Mouse (Mus musculus): ENCODE results near the gene Prkn. TPM values are rescaled to one million over a fixed set of nuclear protein-coding genes. Genes with fewer than 3 reads are reported as not detected.
A peak's percentile ranks its signal among the peaks of the same experiment; 100 is the strongest.

Gene Prkn
- total RNA-seq, 2 experiments from 2014 or later: 7.0 to 10.9 TPM

- DNase-seq: no peak
- intact Hi-C loops (cut with DNase I): no loop called here
Observed at GRCm38 (mm10) chr17:11931641-11932040, 1091.5 kb downstream of the Prkn start.

- intact Hi-C loops (cut with DNase I): no loop called here
- DNase-seq: no peak
Observed at GRCm38 (mm10) chr17:11933737-11934136, 1093.6 kb downstream of the Prkn start.

- intact Hi-C loops (cut with DNase I): no loop called here
- no peak for DNase-seq
Observed at GRCm38 (mm10) chr17:11947436-11947835, 1107.3 kb downstream of the Prkn start.

- intact Hi-C loops (cut with DNase I): no loop called here
Observed at GRCm38 (mm10) chr17:11949551-11950197, 1109.5 kb downstream of the Prkn start.

GRCm38 (mm10) chr17:11950198-11950594 lies 1110.0 kb downstream of the Prkn start:
- intact Hi-C loops (cut with DNase I): no loop called here
- no peak for DNase-seq

More at GRCm38 (mm10) chr17:11949551-11950197, 1109.5 kb downstream of the Prkn start:
- DNase-seq: no peak

GRCm38 (mm10) chr17:11955317-11955716 lies 1115.1 kb downstream of the Prkn start:
- no peak for DNase-seq
- intact Hi-C loops (cut with DNase I): no loop called here

- intact Hi-C loops (cut with DNase I): no loop called here
- no peak for DNase-seq
Observed at GRCm38 (mm10) chr17:11960492-11960891, 1120.3 kb downstream of the Prkn start.

- intact Hi-C loops (cut with DNase I): no loop called here
- DNase-seq: no peak
Observed at GRCm38 (mm10) chr17:11962808-11963207, 1122.6 kb downstream of the Prkn start.

- no peak for DNase-seq
- intact Hi-C loops (cut with DNase I): loop anchor here (10.0 kb wide), 1 partner anchor 1435 kb away; no protein-coding TSS in a partner anchor
Observed at GRCm38 (mm10) chr17:11970160-11970559, 1130.0 kb downstream of the Prkn start.

- no peak for DNase-seq
- intact Hi-C loops (cut with DNase I): loop anchor here (10.0 kb wide), 1 partner anchor 1438 kb away; no protein-coding TSS in a partner anchor
Observed at GRCm38 (mm10) chr17:11972550-11972949, 1132.4 kb downstream of the Prkn start.

- intact Hi-C loops (cut with DNase I): loop anchor here (10.0 kb wide), 1 partner anchor 1438 kb away; no protein-coding TSS in a partner anchor
- no peak for DNase-seq
Observed at GRCm38 (mm10) chr17:11972969-11973787, 1133.0 kb downstream of the Prkn start.

GRCm38 (mm10) chr17:11975062-11975607 lies 1135.0 kb downstream of the Prkn start:
- intact Hi-C loops (cut with DNase I): loop anchor here (10.0 kb wide), 1 partner anchor 1440 kb away; no protein-coding TSS in a partner anchor
- DNase-seq: peak; percentile 71 to 74

- intact Hi-C loops (cut with DNase I): loop anchor here (10.0 kb wide), 1 partner anchor 1444 kb away; no protein-coding TSS in a partner anchor
- DNase-seq: no peak
Observed at GRCm38 (mm10) chr17:11978260-11978821, 1138.2 kb downstream of the Prkn start.

GRCm38 (mm10) chr17:11981666-11982065 lies 1141.5 kb downstream of the Prkn start:
- no peak for DNase-seq
- intact Hi-C loops (cut with DNase I): no loop called here

- peak in 1 of 2 experiments; percentile 22 for DNase-seq
- intact Hi-C loops (cut with DNase I): no loop called here
Observed at GRCm38 (mm10) chr17:11988110-11988837, 1148.1 kb downstream of the Prkn start.

GRCm38 (mm10) chr17:11989296-11989695 lies 1149.1 kb downstream of the Prkn start:
- intact Hi-C loops (cut with DNase I): no loop called here
- DNase-seq: no peak

GRCm38 (mm10) chr17:11990386-11991087 lies 1150.4 kb downstream of the Prkn start:
- no peak for DNase-seq
- intact Hi-C loops (cut with DNase I): no loop called here

GRCm38 (mm10) chr17:11993249-11993648 lies 1153.1 kb downstream of the Prkn start:
- intact Hi-C loops (cut with DNase I): no loop called here
- peak; percentile 28 to 54 for DNase-seq

- no peak for DNase-seq
- intact Hi-C loops (cut with DNase I): no loop called here
Observed at GRCm38 (mm10) chr17:11994252-11994651, 1154.1 kb downstream of the Prkn start.
